Mouse (Mus musculus): ENCODE measurements around the gene Efna5.

GRCm38 (mm10) chr17:62827549-62827948, 53.6 kb downstream of the Efna5 start:
- TF ChIP-seq POLR2A (IDR thresholded peaks at IDR 0.05; ENCODE audit: low read depth, low read length) (no peak), CTCF (IDR thresholded peaks at IDR 0.05; ENCODE audit: borderline replicate concordance, insufficient read depth, low read length) (no peak)
